Mouse (Mus musculus): ENCODE results near the gene Agxt. TPM values are rescaled to one million over a fixed set of nuclear protein-coding genes. Genes with fewer than 3 reads are reported as not detected.

The Agxt gene
- total RNA-seq, 2 experiments from 2014 or later, result not detected

DNA sequence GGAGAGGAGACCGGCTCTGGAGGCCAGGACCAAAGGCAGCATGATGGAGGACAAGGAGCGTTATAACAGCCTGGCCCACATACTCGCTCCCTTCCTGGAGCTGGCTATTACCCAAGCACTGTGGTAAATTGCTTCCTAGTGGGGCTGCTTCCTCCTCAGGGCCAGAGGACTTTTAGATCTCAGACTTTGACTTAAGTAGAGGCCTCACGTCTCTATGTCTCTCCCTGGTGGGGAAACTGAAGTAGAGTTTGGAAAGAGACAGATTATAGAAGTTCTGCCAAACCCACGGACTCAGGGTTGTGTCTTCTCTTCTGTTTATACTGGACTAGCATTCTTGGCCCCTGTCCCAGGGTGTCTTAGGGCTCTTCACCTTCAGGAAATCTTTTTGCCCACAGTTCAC, 9.8 kb upstream of the Agxt start:
- DNase-seq, result no peak
- intact Hi-C loops (cut with DNase I), result no loop called here
- peak; percentile 11; the same call in 1 of the 2 replicates for TF ChIP-seq CTCF (IDR thresholded peaks at IDR 0.05)

DNA sequence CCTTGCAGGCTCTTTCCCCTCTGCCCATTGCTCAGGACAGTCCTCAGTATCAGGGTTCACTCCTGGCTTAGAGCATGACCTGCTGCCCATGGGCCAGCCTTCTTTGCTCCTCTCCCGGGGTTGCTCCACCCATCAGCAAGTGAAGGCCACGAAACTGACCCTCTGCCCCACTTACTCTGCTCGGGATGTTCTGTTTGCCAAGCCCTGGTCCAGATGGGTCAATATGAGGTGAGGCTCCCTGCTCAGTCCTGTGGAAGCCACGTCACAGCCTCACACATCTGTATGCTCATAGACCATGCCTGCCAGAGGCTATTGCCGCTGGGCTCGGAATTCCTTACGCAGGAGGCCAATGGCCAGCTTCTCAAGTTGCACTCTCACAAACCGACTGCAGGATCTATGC, 6.8 kb upstream of the Agxt start:
- no peak for DNase-seq
- intact Hi-C loops (cut with DNase I), result no loop called here
- no peak overlapping the region for H3K27ac ChIP-seq
- TF ChIP-seq CTCF (IDR thresholded peaks at IDR 0.05), result no peak
- no peak overlapping the region for H3K4me3 ChIP-seq

More for the DNA sequence above, 9.8 kb upstream of the Agxt start:
- H3K4me3 ChIP-seq, result no peak overlapping the region
- H3K27ac ChIP-seq, result no peak overlapping the region

DNA sequence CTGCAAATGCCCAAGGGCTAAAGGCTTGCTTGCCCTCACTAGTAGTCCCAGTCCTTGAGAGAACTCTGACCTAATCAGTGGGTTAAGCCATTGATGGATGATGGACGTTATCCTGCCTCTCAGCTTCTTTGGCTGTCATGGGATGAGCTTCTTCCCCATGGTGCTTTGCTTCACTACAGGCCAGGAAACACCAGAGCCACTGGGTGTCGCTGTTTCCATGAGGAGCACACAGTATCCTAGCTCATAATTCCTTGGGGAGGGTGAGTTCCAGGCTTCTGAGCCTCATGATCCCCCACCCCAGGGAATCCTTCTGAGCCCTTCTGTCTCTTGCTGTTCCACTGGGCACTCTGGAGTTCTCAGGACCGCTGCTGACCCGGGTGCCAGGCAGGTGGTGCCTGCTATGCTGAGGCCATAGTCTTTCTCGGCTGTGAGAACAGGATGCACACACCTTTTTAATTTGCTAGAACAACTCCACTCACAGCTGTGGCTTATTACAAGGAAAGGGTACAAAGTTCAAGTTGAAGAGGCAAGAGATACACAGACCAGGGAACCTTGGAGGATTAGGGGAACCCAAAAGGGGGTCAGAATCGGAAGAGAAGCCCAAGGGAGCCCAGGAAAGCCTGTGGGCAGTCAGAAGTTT, 6.2 kb upstream of the Agxt start:
- Histone ChIP-seq H3K4me3 (no peak overlapping the region), H3K27ac (no peak overlapping the region)
- peak; percentile 61 for TF ChIP-seq CTCF (IDR thresholded peaks at IDR 0.05)
- intact Hi-C loops (cut with DNase I), result no loop called here
- peak; percentile 57 for DNase-seq

DNA sequence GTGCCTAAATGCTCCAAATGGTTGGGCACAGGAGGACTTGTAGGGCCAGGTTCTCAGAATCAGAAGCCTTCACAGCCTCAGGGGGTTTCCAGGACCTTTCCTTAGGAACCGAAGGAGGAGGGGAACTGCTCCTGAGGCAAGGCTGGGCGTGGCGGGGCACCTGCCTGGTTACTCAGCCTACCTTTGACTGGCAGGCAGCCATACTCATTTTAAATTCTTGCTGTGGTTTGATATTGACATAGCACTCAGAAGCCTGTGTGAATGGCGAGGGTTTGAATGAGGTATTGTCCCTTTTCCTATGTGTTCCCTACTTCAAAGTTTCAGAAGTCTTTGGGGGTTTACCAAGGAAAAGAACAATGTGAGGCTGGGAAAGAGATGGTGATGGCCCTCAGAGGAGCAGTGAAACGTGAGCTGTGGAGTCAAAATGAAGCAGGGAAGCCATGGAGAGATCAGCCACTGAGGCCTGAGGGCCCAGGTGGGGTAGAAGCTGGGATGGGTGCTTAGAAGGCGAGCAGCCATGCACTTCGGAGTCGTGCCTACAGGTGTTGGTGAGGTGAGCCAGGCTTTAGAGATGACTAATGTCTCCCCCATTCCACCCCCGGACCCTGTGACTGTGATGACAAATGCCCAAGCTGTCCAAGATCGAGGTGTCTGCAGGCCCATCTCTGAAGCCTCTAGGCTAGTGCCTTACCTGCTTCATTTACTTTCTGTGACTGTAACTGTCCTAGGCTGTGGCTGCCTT, 4.6 kb upstream of the Agxt start:
- no peak for DNase-seq
- intact Hi-C loops (cut with DNase I), result no loop called here
- no peak overlapping the region for H3K4me3 ChIP-seq
- no peak overlapping the region for H3K27ac ChIP-seq
- no peak for TF ChIP-seq CTCF (IDR thresholded peaks at IDR 0.05)

DNA sequence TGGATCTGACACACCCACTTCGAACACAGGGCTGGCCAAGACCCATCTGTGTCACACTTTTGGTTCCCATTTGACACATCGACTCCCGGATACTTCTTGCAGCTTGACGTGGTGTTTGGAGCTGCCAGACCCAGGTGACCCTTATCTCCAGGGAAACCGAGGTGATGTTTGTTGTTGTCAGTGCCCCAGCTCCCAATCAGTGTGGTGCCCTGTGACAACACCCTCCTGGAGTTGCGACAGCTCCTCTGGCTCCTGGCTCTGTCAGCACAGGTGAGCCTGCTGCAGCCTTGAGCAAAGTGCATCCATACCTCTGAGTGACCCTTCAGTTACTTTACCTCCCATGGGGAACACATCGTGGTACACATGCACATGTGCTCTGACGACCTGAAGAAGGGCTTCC, 2.4 kb upstream of the Agxt start:
- intact Hi-C loops (cut with DNase I), result no loop called here
- Histone ChIP-seq H3K27ac (no peak overlapping the region), H3K4me3 (no peak overlapping the region)
- TF ChIP-seq CTCF (IDR thresholded peaks at IDR 0.05), result no peak
- DNase-seq, result no peak

DNA sequence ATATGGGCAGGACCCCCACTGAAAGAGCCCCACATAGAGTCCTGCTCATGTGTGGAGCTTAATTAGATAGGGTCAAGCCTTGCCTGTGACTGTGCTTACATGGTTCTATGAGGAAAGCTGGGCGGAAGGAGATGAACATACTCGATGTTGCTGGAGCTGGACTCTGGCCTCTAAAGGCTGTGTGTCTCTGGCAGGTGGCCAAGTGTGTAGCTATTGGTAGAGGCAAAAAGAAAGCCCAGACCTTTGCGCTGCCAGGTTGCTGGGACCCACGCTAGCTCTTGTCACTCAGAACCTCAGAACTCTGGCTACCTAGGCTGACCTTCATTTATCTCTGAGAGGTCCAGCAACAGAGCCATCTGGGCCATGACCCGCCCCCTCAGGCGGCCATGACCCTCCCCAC, 3.5 kb downstream of the Agxt start:
- Histone ChIP-seq H3K4me3 (no peak overlapping the region), H3K27ac (no peak overlapping the region)
- TF ChIP-seq CTCF (IDR thresholded peaks at IDR 0.05), result no peak
- no peak for DNase-seq
- intact Hi-C loops (cut with DNase I), result no loop called here

DNA sequence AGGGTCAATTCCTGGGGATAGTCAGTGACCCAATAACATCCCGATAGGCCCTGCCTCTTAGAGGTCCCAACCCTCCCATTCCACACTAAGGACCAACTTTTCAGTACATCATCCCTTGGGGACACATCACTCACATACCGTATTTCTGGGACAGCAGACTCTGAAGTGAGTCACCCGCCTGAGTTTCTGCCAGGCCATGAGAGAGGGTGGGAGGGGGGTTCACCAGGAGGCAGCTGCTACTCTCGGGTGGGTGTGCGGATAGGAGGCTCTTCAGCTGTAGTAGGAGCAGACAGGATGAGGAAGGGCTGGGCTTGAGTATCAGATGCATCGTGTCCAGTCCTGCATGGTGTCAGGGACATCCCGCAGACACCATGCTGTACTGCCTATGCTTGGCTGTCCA, 4.7 kb downstream of the Agxt start:
- DNase-seq, result no peak
- intact Hi-C loops (cut with DNase I), result no loop called here
- Histone ChIP-seq H3K4me3 (no peak overlapping the region), H3K27ac (no peak overlapping the region)
- no peak for TF ChIP-seq CTCF (IDR thresholded peaks at IDR 0.05)

DNA sequence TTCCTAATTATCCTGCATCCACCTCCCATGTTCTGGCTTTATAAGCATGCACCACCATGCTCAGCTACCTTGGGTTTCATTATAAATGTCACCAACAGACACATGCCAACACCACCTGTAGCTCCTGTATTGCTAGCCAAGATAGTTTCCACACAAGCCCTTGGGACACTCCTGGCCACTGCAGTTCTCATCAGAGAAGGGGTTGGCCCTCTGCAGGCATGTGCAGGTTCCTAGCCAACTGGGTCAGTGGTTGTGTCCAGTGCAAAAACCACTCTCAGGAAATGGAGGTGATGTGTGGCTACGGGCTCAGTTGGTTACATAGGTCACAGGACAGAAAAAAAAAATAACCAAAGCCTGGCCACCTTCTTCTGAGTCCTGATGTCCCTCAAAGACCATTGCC, 7.8 kb downstream of the Agxt start:
- H3K4me3 ChIP-seq, result no peak overlapping the region
- TF ChIP-seq CTCF (IDR thresholded peaks at IDR 0.05), result no peak
- intact Hi-C loops (cut with DNase I), result no loop called here
- DNase-seq, result no peak
- H3K27ac ChIP-seq, result no peak overlapping the region

DNA sequence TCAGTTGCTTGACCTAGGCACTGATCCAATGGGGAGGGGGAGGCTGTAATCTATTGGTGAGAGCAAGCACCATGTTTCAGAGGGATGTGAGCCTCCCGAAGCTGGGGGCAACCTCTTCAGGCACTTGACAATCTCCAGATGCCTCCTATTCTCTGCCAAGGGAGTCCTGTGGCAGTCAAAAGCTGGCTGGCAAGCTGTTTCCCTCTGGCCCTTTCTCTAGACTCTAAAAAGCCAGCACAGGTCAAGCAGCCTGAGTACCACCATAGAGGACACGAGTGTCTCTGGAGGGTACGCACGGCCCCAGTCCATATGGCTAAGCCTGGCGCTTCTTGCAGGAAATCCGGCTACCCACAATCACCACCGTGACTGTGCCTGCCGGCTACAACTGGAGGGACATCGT, 9.1 kb downstream of the Agxt start:
- TF ChIP-seq CTCF (IDR thresholded peaks at IDR 0.05), result no peak
- no peak overlapping the region for H3K4me3 ChIP-seq
- no peak overlapping the region for H3K27ac ChIP-seq
- DNase-seq, result no peak
- intact Hi-C loops (cut with DNase I), result no loop called here

DNA sequence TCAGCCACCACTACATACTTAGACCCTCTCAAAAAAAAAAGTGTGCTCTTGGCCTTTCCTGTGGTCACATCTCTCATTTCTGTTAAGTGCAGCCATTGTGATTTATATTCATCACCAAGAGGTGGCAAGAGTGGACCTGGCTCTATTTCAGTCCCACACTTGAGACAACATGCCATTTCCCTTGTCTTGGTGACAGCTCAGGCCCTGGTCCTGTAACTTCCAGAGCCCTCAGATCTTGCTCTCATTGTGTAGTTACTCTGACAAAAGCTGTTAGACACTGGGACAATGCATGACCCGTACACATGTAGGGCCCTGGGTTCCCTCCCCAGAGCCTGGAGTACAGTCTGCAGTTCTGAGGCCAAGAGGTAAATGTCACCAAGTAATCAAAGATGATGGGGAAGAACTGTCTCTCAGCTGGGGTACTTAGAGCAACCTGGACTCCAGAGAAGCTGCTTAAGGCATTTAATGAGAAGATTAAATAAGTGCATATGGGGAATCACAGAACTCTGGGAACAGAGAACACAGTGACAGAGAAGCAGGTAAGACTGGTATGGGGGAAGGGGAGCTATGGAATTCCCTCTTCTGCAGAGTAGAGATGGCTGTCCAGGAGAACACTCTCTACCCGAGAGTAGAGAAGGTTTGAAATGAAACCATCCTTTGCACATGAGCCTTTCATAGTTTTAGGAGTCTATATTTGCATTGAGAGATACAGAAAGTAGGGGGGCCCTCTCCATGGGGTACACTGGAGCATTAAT, 16.0 kb downstream of the Agxt start:
- no peak overlapping the region for H3K27ac ChIP-seq
- intact Hi-C loops (cut with DNase I), result no loop called here
- TF ChIP-seq CTCF (IDR thresholded peaks at IDR 0.05), result no peak
- no peak overlapping the region for H3K4me3 ChIP-seq
- DNase-seq, result no peak

DNA sequence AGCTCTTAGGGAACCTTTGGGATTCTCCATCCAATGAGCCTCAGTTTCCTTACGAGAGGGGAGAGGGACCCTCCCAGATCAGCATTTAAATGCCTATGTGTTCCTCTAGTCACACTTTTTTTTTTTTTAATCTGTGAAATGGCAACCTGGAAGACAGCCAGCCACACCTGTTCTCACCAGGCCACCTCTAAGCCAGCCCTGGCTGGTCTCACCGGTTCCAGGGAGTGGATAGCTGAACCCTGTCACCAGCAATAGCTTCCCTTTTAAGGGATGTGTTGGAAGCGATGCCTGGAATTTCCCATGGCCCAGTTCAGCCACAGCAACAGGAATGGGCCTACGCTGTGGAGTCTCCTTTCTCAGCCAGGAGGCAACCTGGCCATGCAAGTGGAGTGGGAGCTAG, 22.5 kb downstream of the Agxt start:
- intact Hi-C loops (cut with DNase I), result no loop called here
- TF ChIP-seq CTCF (IDR thresholded peaks at IDR 0.05), result no peak
- no peak overlapping the region for H3K4me3 ChIP-seq
- no peak for DNase-seq
- no peak overlapping the region for H3K27ac ChIP-seq

DNA sequence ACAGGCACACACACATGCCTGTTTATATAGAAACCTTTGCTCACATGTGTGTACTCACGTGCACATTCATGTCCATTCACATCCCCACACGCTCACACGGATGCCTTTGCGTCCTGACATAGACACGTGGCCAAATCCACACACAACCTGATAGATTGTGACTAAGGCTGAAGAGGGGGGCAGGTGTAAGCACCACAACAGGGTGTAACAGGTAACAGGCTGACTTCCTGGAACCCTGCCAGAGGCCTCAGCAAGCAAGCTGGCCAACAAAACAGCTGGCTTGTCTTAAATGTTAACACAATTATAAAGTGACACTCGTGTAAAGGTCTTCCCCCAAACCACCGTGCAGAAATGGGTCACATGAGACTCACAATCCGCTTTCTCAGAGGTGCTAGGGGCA, 23.9 kb downstream of the Agxt start:
- TF ChIP-seq CTCF (IDR thresholded peaks at IDR 0.05), result no peak
- Histone ChIP-seq H3K27ac (no peak overlapping the region), H3K4me3 (no peak overlapping the region)
- DNase-seq, result no peak
- intact Hi-C loops (cut with DNase I), result no loop called here
